Mouse (Mus musculus) mouse trophoblast stem cell (cell line): ENCODE data around the gene Cd53.

ENCODE experiments used
- in situ Hi-C, 2 experiments: fragments of 300-500 bp; cut with MseI, MboI; formaldehyde crosslinking; loops; 2 replicates in 1 of 2; 3 replicates in 1 of 2; pipeline ENCODE4 v1.15.1; 2025

Cd53 gene

GRCm38 (mm10) chr3:106789930-106790329, at the start of gene Cd53:
Gene Cd53, minus strand, starts transcription at chr3:106790149.
- in situ Hi-C loops = no loop called here

GRCm38 (mm10) chr3:106832107-106832506, 42.2 kb upstream of the Cd53 start:
- in situ Hi-C loops = no loop called here

GRCm38 (mm10) chr3:106826187-106826586, 36.2 kb upstream of the Cd53 start, which contains the start of gene Olfr266:
Gene Olfr266, minus strand, starts transcription at chr3:106826287.
- in situ Hi-C loops = no loop called here

- in situ Hi-C loops = no loop called here
These were observed 27.7 kb upstream of the Cd53 start for GRCm38 (mm10) chr3:106817676-106818075.

- in situ Hi-C loops = no loop called here
These were observed 19.2 kb upstream of the Cd53 start for GRCm38 (mm10) chr3:106808972-106809695.

GRCm38 (mm10) chr3:106798079-106798478, 8.1 kb upstream of the Cd53 start:
- in situ Hi-C loops = no loop called here

- in situ Hi-C loops = no loop called here
These were observed 1.5 kb downstream of the Cd53 start for GRCm38 (mm10) chr3:106788440-106788887.

- in situ Hi-C loops = no loop called here
These were observed 2.0 kb downstream of the Cd53 start for GRCm38 (mm10) chr3:106787972-106788371.

- in situ Hi-C loops = no loop called here
These were observed 4.8 kb downstream of the Cd53 start for GRCm38 (mm10) chr3:106785130-106785529.

- in situ Hi-C loops = no loop called here
These were observed 18.1 kb downstream of the Cd53 start for GRCm38 (mm10) chr3:106771834-106772233.

- in situ Hi-C loops = no loop called here
These were observed 34.1 kb downstream of the Cd53 start for GRCm38 (mm10) chr3:106755898-106756297.

GRCm38 (mm10) chr3:106722028-106722945, 67.7 kb downstream of the Cd53 start:
- in situ Hi-C loops = no loop called here

- in situ Hi-C loops = no loop called here
These were observed 68.4 kb downstream of the Cd53 start for GRCm38 (mm10) chr3:106721397-106722027.
